Mouse (Mus musculus) gonadal fat pad, adult 2 months (tissue): Measurements from ENCODE around the gene Pdk2. TPM values are rescaled to one million over a fixed set of nuclear protein-coding genes. Genes with fewer than 3 reads are reported as not detected.
"Not testable (repeated sequence)": the region's sequence is repeated elsewhere in the genome, so short reads cannot be mapped to it uniquely, and the experiment has no call there.

Experiments used
- DNase-seq: peaks from one replicate; pipeline ENCODE4 v3.0.0-alpha.2; 2012; ENCODE audit warnings: low read depth
- polyA plus RNA-seq: library from polyadenylated mRNA; depleted of rRNA; stranded (reverse); fragments of >200 nt; gene quantifications from 2 replicates; pipeline ENCODE4 v1.2.3, GENCODE M21; 2012

Pdk2 gene
- polyA plus RNA-seq, 1 experiment, result 143 TPM

DNA sequence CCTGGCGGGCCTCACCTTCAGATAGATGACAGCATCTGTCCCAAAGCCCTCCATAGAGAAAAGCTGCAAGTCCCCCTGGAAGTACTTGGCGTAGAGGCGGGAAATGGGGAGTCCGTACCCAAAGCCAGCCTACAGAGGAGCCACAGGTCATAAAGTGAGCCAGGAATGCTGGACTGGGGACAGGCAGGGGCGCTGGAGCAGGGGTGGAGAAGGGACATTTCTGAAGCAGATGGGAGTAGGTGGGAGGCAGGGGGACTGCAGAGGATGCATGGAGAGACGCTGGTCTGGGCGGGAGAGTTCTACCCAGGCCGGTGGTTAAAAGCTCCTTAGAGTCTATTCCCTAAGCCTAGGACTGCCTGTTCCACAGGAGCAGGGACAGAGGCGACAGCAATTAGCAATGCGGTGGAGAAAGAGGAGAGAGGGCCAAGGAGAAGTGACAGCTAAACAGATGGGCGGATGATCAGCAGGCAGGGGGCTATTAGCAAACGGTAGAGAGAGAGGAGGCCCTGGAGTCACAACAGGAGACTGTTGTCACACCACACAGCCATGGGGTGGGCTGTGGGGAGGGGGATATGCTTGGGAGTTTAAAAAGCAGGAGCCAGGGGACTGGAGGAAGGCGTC, 13.2 kb downstream of the Pdk2 start:
- DNase-seq, result no peak

DNA sequence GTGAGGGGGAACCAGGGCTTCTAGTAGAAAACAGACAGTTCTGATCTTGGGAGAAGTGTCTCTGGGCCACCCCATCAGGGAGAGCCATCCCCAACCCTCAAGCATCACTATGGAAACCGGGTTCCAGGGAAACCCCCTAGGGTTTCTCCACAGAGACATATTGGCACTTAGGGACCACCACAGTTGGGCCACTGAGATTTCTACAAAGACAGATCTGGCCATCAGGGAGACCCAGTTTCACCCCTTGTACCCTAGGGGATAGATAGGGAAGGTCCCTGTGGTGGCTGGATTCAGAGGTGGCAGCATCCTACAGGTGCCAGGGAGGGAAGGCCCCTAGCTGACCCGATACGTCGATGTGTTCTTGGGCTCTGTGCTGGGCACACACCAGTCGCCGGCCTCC, 14.3 kb downstream of the Pdk2 start:
- no peak for DNase-seq

DNA sequence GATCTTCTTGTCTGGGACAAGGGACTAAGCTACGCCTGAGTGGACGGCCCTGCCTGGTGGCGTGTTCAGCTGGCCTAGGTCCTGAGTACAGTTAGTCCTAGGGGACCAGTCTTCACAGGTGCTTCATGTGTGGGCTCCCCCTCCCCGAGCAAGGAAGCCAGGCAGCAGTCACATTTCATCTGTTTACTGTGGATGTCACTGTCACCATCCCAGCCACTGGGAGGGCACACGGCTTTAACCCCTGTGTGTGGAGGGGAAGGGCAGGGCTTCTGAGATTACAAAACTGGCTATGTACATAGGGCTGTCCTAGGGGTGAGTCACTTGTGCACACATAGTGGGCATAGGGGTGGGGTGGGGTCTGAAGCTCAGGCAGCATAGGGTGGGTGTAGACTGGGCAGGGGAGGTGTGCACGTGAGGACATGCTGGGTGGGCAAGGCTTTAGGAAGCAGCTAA, 15.0 kb downstream of the Pdk2 start:
- DNase-seq, result no peak

DNA sequence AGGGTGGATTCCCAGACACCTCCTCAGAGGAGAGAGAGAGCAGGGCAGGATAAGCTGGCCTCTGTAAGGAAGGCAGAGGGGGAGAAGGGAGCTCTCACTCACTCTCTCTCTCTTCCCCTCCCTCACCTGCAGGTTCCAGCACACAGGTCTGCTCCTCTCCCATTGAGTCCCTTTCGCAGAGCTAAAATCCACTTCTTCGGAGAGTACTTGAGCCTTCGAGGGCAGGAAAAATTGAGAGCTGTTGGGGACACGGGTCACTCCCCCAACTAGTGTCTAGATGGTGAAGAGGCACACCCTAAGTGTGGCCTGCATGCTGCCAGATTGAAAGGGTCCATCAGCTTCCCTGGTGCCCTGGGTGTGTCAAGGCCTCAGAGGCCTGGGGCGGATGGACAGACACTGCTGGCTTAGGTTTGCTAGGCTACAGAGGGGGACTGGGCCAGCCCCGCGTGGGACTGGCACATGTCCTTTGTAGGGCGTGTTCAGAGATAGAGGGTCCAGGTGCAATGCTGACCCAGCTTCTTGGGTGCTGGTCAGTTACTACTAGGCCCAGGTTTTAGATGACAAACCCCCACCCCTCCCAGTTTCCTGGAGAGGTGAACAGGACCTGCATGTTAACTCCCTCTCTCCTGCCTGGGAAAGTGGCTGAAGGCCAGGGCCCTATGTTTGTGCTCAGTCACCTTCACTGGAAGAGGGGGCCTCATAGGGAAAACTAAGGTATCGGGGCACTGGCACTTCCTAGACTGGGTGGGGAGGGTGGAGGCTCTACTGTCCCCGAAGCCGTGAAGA, 15.7 kb downstream of the Pdk2 start:
- DNase-seq, result no peak

DNA sequence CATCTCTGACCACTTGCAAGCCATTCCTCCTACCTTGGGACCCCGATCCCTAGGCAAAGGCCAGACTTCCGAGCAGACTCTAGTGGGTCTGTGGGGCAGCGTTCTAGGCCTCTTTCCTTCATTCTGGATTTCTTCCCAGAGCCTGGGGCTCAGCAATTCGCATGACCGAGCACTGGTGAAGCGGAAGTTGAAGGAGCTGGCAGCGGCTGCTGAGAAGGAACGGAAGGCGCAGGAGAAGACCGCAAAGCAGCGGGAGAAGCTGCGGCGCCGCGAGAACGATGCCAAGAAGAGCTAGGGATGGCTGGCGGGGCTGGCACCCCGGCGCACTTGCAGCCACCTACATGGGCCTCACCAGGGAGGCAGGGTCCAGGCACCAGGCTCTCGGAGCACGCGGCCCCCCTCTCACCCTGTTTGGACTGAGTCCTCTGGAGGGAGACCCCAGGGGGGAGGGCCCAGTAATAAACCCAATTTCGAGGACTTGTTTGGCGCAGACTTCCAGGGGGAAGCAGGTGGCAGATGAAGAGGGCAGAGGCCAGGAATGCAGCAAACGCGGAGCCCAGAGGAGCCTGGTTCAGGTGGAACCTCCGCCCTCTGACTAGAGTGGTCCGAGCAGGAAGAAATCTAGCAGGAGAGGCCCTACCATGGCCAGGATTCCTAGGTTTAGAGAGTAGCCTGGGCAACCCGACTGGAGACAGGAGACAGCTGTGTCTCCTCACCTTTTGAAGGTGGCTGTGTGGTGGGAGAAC, 16.5 kb downstream of the Pdk2 start:
- no peak for DNase-seq

DNA sequence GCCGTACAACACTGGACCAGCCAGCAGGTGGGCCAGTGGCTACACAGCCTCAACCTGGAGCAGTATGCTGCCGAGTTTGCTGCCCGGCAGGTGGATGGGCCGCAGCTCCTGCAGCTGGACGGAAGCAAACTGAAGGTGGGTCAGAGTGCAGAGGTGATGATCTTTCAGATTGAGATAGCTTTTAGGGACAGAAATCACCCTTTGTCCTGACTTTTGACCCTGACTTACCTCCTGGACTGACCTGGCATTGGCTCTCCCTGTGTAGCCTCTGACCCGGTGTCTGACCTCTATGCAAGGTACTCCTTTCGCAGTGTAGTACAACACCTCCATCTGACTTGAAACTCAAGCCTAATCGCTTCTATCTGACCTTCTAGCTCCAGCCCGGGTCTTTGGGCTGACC, 17.7 kb downstream of the Pdk2 start:
- no peak for DNase-seq

DNA sequence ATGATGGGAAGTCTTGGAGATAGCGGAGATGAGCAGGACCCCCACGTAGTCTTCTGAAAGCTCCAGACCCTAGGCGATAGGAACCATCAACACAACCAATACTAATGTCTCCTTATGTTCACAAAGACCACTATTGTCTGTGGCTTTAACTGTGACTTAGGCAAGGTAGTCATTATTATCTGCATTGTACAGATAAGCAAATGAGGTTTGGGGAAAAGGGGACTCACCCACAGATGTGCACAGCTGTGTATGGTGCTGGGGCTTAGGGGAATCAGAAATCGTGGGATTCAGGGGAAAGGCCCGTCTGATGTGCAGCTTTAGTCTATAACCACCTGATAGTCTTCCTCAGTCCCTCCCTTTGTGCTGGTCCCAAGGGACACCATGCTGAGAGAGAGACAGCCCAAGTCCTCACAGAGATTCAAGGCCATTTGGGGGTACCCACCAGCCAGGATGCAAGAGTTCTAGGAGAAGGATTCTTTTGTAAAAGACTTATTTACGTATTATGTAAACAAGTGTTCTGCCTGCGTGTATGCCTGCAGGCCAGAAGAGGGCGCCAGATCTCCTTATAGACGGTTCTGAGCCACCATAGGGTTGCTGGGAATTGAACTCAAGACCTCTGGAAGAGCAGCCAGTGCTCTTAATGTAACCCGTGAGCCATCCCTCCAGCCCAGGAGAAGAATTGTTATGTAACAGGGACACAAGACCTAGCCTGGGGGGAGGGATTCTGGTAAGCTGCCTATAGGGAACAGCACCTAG, 18.7 kb downstream of the Pdk2 start:
- DNase-seq, result no peak

DNA sequence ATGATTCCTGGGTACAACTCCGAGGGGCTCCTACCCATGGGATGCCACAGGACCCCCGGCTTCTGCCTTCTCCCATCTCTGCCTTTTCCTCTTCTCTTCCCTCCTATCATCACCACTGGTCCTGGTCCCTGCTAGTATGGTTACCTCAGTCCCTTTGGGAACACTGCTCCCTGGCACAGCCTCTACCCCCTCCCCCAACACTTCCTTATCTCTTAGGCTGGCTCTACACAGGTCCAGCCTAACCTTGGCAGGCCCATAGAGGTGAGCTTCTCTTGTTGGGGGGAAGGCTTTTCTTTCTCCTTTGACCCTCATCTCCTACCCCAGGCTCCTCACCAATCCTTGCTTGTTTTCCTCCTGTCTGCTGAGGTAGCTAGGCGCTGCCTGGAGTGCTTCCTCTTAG, 25.7 kb downstream of the Pdk2 start:
- no peak for DNase-seq

DNA sequence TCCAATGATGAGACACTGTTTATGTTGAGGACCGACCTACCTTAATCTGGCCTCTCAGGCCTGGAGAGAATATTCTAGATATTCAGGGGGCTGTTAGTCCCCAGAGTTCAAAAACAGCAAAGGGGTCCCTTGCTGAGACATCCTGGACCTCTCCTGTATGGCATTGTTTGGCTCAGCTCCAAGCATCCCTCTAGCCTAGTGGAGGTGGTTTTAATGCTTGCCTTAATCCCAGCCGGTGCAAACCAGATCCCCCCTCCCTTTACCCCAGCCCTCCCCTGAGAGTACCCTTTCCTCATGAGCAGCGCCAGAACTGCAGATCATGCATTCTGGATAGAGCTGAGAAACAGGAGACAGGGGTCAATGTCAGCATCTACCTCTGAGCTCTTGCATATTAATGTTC, 28.7 kb downstream of the Pdk2 start:
- DNase-seq, result no peak

DNA sequence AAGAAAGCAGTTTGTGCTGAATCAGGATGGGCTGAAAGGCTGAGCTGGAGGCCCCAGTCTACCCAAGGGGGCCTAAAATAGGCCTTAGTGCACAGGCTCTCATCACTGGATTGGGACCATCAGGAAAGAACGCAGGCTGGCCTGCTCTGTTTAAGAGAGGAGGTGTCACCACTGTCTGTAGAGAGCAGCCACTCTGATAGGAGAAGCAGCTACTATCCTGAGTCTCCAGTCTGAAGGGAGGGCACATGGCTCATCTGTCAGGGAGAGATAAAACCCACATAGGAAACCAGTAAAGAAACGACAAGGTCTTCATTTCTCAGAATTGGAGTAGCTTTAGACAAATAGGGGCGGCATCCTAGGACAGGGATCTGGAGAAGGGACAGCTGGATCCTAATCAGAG, 29.1 kb downstream of the Pdk2 start:
- no peak for DNase-seq

DNA sequence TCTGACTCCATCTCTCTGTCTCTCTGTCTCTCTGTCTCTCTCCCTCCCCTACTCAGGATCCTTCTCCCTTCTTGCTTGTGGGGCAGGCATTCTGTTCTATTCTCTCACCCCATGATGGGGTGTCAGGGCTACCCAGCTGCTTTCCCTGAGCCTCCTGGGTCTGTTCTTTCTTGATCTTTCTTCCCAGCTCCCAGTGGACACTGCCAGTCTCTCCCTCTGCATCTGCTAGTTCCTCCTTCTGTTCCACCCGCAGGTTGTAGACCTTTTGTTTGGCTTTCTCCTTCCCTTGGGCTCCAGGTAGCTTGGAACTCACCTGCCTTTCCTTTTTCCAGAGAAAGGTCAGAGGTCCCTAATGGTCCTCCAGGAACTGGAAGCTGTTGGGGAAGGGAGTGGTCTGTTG, 29.7 kb downstream of the Pdk2 start:
- no peak for DNase-seq

DNA sequence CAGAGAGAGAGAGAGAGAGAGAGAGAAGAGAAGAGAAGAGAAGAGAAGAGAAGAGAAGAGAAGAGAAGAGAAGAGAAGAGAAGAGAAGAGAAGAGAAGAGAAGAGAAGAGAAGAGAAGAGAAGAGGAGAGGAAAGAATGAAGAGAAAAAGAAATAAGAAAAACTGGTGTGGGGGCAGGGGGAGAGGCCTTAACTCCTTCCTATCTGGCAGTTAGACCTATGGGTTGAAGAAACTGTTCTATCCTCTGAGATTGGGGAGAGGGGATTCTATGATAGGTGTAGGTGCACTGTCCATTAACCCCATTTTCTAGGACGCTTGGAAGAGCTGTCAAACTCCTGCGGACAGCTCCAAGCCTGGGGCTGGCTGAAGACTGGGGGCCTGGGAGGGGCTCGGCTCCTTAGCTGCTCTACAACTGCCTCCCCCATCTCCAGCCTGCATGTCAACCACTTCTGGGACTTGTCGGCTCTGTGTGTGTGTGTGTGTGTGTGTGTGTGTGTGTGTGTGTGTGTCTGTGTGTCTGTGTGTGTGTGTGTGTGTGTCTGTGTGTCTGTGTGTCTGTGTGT, 30.2 kb downstream of the Pdk2 start:
- DNase-seq, result not testable (repeated sequence)

DNA sequence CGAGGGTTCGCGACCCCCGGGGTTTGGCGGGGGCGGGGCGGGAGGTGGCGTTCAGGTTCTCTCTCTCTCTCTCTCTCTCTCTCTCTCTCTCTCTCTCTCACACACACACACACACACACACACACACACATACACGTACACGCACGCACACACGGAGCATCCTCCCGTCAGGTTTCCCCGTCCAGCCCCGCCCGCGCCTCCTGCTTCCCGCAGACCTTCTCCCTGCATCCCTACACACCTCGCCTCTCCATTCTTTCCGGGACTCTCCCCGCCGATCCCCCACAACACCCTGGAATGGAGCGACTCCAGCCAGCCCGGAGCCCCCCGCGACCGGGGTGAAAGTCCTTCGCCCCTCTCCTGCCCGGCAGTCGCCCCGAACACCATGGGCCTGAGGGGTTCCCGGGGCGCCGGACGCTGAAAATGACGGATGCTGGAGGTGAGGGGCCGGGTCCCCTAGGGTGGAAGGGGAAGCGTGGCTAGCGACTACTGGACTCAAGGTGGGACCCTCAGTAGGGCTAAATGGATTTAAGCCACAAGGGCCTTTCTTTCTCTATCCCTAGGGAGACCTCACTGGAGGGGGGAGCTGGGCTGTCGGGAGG, 30.9 kb downstream of the Pdk2 start:
- no peak for DNase-seq

DNA sequence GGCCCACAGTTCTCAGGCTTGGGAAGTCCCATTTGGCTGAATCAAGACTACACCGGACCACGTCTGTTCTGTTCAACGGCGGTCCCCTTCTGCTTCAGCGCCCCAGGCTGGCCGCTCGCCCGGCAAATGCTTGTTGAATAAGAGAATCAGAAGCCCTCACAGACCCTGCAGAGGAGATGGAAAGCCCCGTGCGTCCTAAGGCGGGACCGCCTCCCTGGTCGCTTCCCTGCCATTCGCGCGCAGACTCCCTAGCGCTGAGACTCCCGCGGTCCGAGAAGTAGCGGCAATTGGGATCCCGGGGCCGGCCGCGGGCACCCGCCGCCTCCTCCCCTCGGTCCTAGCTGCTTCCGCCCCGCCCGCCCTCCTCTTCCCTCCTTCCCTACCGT, 31.5 kb downstream of the Pdk2 start, which contains the start of gene Samd14:
TSS of gene Samd14 (plus strand) at position 251 of the 386 bp plus-strand sequence.
- DNase-seq, result no peak

DNA sequence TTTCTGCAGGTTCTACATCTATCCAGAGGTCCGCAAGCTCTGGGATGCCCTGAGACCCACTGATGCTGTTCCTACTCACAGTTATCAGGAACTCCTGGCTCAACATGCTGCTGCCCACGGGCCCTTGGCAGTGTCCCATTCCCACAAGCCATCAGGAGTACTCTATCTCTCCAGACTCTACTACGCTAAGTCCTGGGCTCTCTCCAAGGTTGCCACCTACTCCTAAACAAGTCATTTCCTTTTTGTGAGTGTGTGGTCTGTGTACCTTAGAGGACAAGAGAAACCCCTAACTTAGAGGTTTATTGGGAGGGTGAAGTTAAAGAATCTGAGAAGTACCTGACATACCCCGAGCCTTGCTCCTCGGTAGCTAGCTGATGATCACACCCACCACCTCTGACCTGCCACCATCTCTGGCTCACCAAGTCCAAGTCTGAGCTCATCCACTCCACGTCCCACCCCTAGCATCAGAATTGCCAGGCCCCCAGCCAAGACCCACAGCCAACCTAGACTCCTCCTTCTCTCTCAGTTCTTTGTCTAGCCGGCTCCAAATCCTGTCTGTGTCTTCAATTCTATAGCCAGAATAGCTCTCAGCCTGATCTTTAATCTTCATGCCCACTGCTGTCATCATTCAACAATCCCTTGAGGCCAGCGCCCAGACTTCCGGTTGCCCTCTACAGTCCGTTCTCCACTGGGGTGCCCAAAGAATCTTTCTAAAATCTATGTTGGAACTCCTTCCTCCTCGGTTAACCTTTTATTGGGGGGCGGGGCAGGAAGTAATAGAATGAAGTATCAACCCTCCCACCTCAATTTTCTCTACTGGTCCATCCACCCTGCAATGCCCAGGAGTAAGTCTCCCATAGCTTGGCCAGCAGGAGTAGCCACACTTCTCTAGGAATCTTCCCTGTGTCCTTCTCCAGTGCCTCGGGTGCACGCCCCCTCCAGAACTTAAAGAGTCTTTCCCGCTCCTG, 32.2 kb downstream of the Pdk2 start:
- no peak for DNase-seq

DNA sequence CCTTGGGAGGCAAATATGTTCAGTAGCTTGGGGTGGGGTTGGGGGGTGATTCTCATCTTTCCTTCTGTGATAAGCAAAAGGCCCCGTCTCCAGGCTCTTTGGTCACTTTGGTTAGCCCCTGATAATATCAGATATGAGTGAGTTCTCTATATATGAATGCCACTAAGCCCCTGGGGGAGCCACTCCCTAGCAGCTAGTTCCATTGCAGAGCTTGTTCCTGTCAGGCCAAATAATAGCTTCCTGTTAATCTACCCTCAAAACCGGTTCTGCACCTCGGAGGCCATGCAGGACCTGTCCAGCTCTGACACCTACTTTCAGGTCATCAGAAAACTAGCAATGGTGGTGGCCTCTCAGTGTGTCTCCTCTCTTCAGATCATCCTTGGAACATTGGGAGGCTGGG, 33.7 kb downstream of the Pdk2 start:
- DNase-seq, result no peak

DNA sequence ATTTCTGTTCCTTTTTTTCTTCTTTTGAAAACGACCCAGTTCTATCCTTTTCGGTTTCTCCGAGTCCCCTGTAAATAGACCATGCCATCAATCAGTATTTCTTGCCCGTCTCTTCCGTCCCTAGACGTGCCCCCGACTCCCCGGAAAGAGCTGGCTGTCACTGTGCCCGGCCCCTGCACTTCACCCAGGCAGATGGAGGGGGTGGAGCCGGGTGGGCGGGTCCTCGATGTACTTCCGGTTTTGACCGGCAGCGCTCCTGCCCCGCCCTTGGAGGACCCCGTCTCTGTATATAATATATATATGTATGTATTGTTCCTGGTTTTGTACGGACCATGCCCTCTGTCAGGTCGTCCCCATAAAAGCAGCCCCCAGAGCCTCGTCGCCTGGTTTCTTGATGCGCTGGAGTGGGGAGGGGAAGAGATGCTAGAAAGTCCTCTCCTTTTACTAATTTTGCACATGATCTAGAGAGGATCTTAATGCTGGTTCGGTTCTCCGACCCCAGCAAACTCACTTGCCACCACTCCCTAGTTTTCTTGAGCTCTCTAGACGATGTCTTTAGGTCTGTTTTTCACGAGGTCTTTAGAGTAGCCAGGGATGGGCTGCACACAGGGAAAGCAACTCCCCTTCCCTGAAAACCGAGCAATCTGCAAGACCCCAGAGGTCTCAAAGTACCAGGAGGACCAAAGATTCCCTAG, 34.5 kb downstream of the Pdk2 start:
- no peak for DNase-seq

DNA sequence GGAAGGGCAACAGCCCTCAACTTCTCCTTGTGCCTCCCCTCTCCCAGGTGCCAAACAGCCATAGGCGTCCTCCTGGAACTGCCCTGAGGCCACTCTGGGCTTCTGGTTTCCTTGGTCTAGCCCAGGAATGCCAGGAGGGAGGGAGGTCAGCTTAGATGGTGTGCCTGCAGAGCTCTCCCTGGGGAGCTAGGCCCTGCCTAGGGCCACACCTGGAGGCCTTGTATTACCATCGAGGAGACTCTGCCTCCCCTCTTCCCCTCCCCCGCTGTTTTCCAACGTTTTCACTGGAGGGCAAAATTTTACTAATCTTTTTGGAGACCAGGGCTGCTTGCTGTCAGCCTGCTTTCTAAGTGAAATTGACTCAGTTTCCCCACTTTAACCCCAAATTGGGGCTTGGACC, 35.1 kb downstream of the Pdk2 start:
- DNase-seq, result no peak

DNA sequence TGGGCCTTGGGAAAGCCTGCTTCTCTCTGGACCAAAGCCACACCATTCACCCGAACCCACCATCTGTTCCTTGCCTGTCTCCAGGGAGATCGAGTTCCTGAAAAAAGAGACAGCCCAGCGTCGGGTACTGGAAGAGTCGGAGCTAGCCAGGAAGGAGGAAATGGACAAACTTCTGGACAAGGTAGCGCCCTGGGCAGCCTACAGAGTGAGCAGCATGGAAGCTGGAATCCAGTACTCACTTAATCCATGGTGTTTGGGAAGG, 36.3 kb downstream of the Pdk2 start:
- no peak for DNase-seq
